Mouse (Mus musculus) MN1 (cell line): Measurements from ENCODE around the gene 1700016D06Rik.

ENCODE experiments used
- DNase-seq: peaks from one replicate; pipeline ENCODE4 v3.0.0-alpha.2; 2016; ENCODE audit warnings: low spot score

The 1700016D06Rik gene

GRCm38 (mm10) chr8:11634331-11635011 lies 66.4 kb downstream of the 1700016D06Rik start:
- DNase-seq: no peak

- no peak for DNase-seq
Observed at GRCm38 (mm10) chr8:11633414-11633813, 67.4 kb downstream of the 1700016D06Rik start.

- DNase-seq: peak; percentile 66
Observed at GRCm38 (mm10) chr8:11632406-11632805, 68.5 kb downstream of the 1700016D06Rik start.

- no peak for DNase-seq
Observed at GRCm38 (mm10) chr8:11629206-11629605, 71.7 kb downstream of the 1700016D06Rik start.

GRCm38 (mm10) chr8:11628506-11629132 lies 72.2 kb downstream of the 1700016D06Rik start:
- no peak for DNase-seq

- no peak for DNase-seq
Observed at GRCm38 (mm10) chr8:11627717-11628116, 73.1 kb downstream of the 1700016D06Rik start.

- no peak for DNase-seq
Observed at GRCm38 (mm10) chr8:11625084-11625483, 75.8 kb downstream of the 1700016D06Rik start.

- no peak for DNase-seq
Observed at GRCm38 (mm10) chr8:11619091-11619490, 81.8 kb downstream of the 1700016D06Rik start.

- DNase-seq: no peak
Observed at GRCm38 (mm10) chr8:11618063-11618462, 82.8 kb downstream of the 1700016D06Rik start.

- peak; percentile 49 for DNase-seq
Observed at GRCm38 (mm10) chr8:11616294-11616693, 84.6 kb downstream of the 1700016D06Rik start.

GRCm38 (mm10) chr8:11614126-11614835 lies 86.6 kb downstream of the 1700016D06Rik start:
- DNase-seq: peak; percentile 37

- no peak for DNase-seq
Observed at GRCm38 (mm10) chr8:11608848-11609247, 92.0 kb downstream of the 1700016D06Rik start.
